Mouse (Mus musculus): ENCODE data around the gene Lrpap1. TPM values are rescaled to one million over a fixed set of nuclear protein-coding genes. Genes with fewer than 3 reads are reported as not detected.

Gene Lrpap1
- polyA plus RNA-seq, 1 experiment from 2014 or later, result 158 TPM

DNA sequence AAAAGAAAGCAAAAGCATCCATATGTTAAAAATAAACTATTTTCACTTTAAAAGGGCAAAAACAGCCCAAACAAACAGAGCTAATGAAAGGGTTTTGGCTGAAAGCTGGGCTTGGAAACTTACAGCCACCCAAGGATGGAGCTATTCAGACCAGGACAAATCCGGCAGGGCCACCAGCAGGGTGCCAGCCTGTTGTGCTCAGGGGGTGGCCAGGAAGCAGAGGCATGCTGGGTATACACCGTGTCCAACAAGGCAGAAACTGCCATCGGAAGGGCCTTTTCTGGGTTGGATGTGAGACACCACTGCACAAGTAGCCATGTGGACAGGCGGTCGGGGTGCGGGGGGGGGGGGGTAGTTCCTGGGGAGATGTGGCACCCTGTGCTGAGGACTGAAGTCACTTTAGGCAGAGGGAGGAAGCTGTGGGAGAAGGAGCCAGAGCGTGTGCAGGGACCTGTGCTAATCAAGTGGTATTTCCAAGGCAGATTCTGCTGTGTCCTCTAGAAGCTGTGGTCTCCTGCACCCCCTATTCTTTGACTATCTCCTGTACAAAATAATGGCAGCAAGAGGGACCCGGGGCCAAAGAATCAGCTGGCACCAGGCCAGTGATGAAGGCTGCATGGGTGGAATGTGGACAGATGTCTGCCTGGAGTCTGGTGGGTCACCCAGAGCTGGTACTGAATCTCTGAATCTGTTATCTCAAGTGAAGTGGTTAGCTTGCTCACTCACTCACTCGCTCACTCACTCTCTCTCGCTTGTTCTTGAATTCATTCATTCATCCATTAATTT lies 38.1 kb upstream of the Lrpap1 start:
- H3K27ac ChIP-seq (replicated peaks; ENCODE audit: low read depth, low read length), result no peak overlapping the region
- no peak overlapping the region for H3K4me2 ChIP-seq (ENCODE audit: low read depth, low read length)
- ATAC-seq (ENCODE audit: low read depth) (no peak), DNase-seq (ENCODE audit: low spot score) (no peak)
- no peaks in the 10 kb centered on the region for H3K36me3 ChIP-seq (ENCODE audit: control insufficient read depth, insufficient read depth, low read length)
- peaks cover 11% of the 10 kb centered on the region for H3K4me1 ChIP-seq (ENCODE audit: control insufficient read depth, insufficient read depth, low read length)
- 58% methylated on average over 10 of the region's 10 CpGs for WGBS
- no peak overlapping the region for H3K9ac ChIP-seq (ENCODE audit: low read depth, low read length)
- no peaks in the 10 kb centered on the region for H3K27me3 ChIP-seq (replicated peaks; ENCODE audit: control insufficient read depth, insufficient read depth, low read length)
- H3K9me3 ChIP-seq (ENCODE audit: control insufficient read depth, low read length), result no peaks in the 10 kb centered on the region
- H3K4me3 ChIP-seq (ENCODE audit: low read depth, low read length), result no peak overlapping the region

DNA sequence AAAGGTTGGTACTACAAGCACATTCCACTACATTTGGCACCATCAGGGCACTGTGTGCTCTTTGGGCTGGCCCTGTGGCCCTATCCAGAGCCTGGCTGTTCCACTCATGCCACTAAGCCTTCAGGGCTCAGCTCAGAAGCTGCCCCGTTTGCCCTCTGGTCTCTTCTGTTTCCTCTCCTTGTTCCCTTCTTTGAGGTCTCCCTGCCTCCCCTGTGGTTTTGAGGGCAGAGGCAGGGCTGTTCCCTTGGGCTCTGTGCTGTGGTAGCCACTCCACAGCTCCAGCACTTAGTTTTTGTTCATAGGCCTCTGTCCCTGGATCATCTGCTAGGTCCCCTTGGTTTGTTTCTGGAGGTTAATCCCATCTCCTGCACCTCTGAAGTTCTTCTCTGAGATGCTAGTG lies 37.3 kb upstream of the Lrpap1 start:
- Histone ChIP-seq H3K4me3 (ENCODE audit: low read depth, low read length) (no peak overlapping the region), H3K4me1 (ENCODE audit: control insufficient read depth, insufficient read depth, low read length) (peaks cover 16% of the 10 kb centered on the region), H3K36me3 (ENCODE audit: control insufficient read depth, insufficient read depth, low read length) (no peaks in the 10 kb centered on the region), H3K27me3 (replicated peaks; ENCODE audit: control insufficient read depth, insufficient read depth, low read length) (no peaks in the 10 kb centered on the region), H3K9me3 (ENCODE audit: control insufficient read depth, low read length) (no peaks in the 10 kb centered on the region), H3K4me2 (ENCODE audit: low read depth, low read length) (no peak overlapping the region), H3K27ac (replicated peaks; ENCODE audit: low read depth, low read length) (no peak overlapping the region), H3K9ac (ENCODE audit: low read depth, low read length) (no peak overlapping the region)
- ATAC-seq (ENCODE audit: low read depth) (no peak), DNase-seq (ENCODE audit: low spot score) (no peak)
- 29% methylated on average over 1 of the region's 1 CpGs for WGBS

DNA sequence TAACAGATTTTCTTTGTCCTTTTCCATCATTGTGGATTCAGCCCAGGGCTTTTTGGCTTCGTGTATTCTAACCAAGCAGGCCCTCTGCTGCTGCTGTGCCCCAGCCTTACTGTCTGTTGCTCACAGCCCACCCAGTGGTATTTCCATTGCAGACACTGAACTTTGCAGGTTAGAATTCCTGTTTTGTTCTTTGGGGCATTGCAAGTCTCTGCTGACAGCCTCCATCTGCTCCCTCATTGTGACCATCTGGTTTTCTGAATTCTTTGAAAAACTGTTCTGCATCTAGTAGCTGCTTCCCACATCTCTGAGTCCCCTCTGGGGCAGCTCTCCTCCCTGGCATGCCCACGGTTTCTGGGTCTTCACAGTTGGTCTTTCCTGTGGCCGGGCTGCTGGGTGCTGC lies 35.8 kb upstream of the Lrpap1 start:
- Histone ChIP-seq H3K4me2 (ENCODE audit: low read depth, low read length) (no peak overlapping the region), H3K27ac (replicated peaks; ENCODE audit: low read depth, low read length) (no peak overlapping the region), H3K27me3 (replicated peaks; ENCODE audit: control insufficient read depth, insufficient read depth, low read length) (no peaks in the 10 kb centered on the region), H3K9me3 (ENCODE audit: control insufficient read depth, low read length) (no peaks in the 10 kb centered on the region), H3K36me3 (ENCODE audit: control insufficient read depth, insufficient read depth, low read length) (no peaks in the 10 kb centered on the region), H3K9ac (ENCODE audit: low read depth, low read length) (no peak overlapping the region), H3K4me1 (ENCODE audit: control insufficient read depth, insufficient read depth, low read length) (peaks cover 17% of the 10 kb centered on the region), H3K4me3 (ENCODE audit: low read depth, low read length) (no peak overlapping the region)
- 34% methylated on average over 3 of the region's 3 CpGs for WGBS
- DNase-seq (ENCODE audit: low spot score), result peak; percentile 26
- ATAC-seq (ENCODE audit: low read depth), result no peak

DNA sequence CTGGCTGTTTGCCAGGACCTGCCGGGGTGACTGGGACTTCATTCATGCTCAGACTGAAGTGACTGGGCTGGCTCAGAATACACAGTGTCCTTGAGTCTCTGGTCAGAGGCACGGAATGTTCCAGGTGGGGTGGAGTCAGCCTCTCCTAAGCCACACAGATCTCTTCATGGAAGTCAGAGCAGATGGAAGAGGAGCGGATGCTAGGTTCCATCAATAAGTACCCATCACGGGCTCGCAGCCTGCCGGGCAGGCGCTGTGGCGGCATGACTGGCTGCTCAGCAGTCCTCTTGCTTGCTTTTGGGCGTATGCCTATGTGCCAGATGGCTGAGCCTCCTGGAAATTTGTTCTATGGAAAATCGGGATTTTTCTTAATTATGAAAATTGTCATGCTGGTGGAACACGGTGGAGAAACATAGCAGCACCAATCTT lies 32.6 kb upstream of the Lrpap1 start:
- H3K27ac ChIP-seq (replicated peaks; ENCODE audit: low read depth, low read length), result no peak overlapping the region
- H3K9ac ChIP-seq (ENCODE audit: low read depth, low read length), result no peak overlapping the region
- H3K4me3 ChIP-seq (ENCODE audit: low read depth, low read length), result no peak overlapping the region
- WGBS, result 78% methylated on average over 11 of the region's 11 CpGs
- ATAC-seq (ENCODE audit: low read depth), result no peak
- no peak for DNase-seq (ENCODE audit: low spot score)
- H3K36me3 ChIP-seq (ENCODE audit: control insufficient read depth, insufficient read depth, low read length), result no peaks in the 10 kb centered on the region
- H3K27me3 ChIP-seq (replicated peaks; ENCODE audit: control insufficient read depth, insufficient read depth, low read length), result no peaks in the 10 kb centered on the region
- peaks cover 17% of the 10 kb centered on the region for H3K4me1 ChIP-seq (ENCODE audit: control insufficient read depth, insufficient read depth, low read length)
- no peaks in the 10 kb centered on the region for H3K9me3 ChIP-seq (ENCODE audit: control insufficient read depth, low read length)
- no peak overlapping the region for H3K4me2 ChIP-seq (ENCODE audit: low read depth, low read length)

DNA sequence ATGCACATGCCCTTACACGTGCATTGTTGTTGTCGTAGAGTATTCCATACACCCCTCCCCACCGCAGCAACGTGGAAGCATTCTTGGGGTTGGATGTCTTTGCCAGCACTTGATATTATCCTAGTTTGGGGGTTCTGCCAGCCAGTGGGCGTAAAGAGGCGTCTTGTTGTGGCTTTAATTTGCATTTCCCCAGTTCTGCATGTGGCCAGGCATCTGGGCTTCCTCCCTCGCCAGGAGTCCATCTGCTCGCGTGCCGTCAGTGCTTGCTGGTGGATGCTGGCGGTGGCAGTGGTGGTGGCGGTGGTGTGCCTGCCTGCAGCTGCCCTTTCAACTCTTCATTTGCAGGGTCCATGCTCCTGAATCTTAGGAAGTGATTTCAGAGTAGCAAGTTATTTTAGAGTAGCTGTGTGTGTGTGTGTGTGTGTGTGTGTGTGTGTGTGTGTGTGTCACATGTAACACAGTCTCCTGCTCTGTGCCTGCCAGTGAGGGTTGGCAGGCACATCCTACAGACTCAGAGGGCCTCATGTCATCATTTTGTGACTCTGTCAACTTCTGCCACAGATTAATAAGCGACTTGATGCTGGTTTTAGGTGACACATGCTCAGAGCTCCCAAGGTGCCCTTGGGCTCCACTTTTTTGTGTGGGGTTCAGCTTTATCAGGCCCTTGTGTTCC lies 32.1 kb upstream of the Lrpap1 start:
- DNase-seq (ENCODE audit: low spot score), result peak; percentile 33
- Histone ChIP-seq H3K4me3 (ENCODE audit: low read depth, low read length) (no peak overlapping the region), H3K4me2 (ENCODE audit: low read depth, low read length) (no peak overlapping the region), H3K27me3 (replicated peaks; ENCODE audit: control insufficient read depth, insufficient read depth, low read length) (no peaks in the 10 kb centered on the region), H3K9ac (ENCODE audit: low read depth, low read length) (no peak overlapping the region), H3K9me3 (ENCODE audit: control insufficient read depth, low read length) (no peaks in the 10 kb centered on the region), H3K36me3 (ENCODE audit: control insufficient read depth, insufficient read depth, low read length) (no peaks in the 10 kb centered on the region), H3K4me1 (ENCODE audit: control insufficient read depth, insufficient read depth, low read length) (peaks cover 12% of the 10 kb centered on the region), H3K27ac (replicated peaks; ENCODE audit: low read depth, low read length) (no peak overlapping the region)
- WGBS, result 53% methylated on average over 13 of the region's 13 CpGs
- ATAC-seq (ENCODE audit: low read depth), result no peak

DNA sequence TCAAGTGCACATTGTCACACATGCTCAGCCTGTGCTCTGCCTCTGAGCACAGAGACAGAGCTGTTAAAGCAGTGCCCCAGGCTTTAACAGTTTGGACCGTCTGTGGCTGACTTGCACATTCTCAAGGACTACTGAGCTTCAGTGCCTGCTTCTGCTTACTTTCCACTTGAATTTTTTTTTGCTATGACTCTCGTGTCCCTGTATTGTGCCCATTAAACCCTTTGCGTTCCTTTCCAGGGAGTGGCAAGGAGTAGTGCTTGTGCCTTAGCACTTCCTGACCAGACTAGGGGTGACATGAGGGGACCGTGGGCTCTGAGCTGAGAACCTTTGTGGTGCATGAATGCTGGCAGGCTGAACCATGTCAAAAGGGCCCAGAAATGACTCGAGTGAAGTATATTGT lies 30.3 kb upstream of the Lrpap1 start:
- Histone ChIP-seq H3K4me3 (ENCODE audit: low read depth, low read length) (no peak overlapping the region), H3K4me1 (ENCODE audit: control insufficient read depth, insufficient read depth, low read length) (peaks cover 5% of the 10 kb centered on the region; the same call in 1 of the 2 replicates), H3K9ac (ENCODE audit: low read depth, low read length) (no peak overlapping the region), H3K36me3 (ENCODE audit: control insufficient read depth, insufficient read depth, low read length) (no peaks in the 10 kb centered on the region), H3K27ac (replicated peaks; ENCODE audit: low read depth, low read length) (no peak overlapping the region), H3K27me3 (replicated peaks; ENCODE audit: control insufficient read depth, insufficient read depth, low read length) (no peaks in the 10 kb centered on the region), H3K9me3 (ENCODE audit: control insufficient read depth, low read length) (no peaks in the 10 kb centered on the region), H3K4me2 (ENCODE audit: low read depth, low read length) (no peak overlapping the region)
- no peak for DNase-seq (ENCODE audit: low spot score)
- 66% methylated on average over 5 of the region's 5 CpGs for WGBS
- ATAC-seq (ENCODE audit: low read depth), result no peak

DNA sequence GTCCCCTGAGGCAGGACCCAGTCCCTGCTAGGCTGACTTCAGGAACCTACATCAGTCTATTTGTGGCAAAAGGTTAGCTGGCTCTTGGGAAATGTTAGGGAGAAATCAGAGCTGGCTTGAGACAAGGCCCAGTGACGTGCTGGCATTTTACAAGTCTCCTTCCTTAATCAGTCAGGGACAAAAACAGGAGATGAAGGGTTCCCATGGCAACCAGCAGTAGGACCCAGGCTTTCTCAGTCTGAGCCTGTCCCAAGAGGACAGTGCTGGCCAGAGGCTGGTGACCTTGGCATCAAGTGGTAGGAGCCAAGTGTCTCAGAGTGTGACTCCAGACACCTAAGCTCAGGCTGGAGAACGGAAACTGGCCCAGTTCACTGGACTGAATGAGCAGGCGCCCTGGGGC lies 28.7 kb upstream of the Lrpap1 start:
- Histone ChIP-seq H3K4me1 (ENCODE audit: control insufficient read depth, insufficient read depth, low read length) (peaks cover 5% of the 10 kb centered on the region; the same call in 1 of the 2 replicates), H3K27ac (replicated peaks; ENCODE audit: low read depth, low read length) (no peak overlapping the region), H3K27me3 (replicated peaks; ENCODE audit: control insufficient read depth, insufficient read depth, low read length) (no peaks in the 10 kb centered on the region), H3K4me3 (ENCODE audit: low read depth, low read length) (no peak overlapping the region), H3K9me3 (ENCODE audit: control insufficient read depth, low read length) (no peaks in the 10 kb centered on the region), H3K4me2 (ENCODE audit: low read depth, low read length) (no peak overlapping the region), H3K9ac (ENCODE audit: low read depth, low read length) (no peak overlapping the region), H3K36me3 (ENCODE audit: control insufficient read depth, insufficient read depth, low read length) (no peaks in the 10 kb centered on the region)
- no peak for ATAC-seq (ENCODE audit: low read depth)
- DNase-seq (ENCODE audit: low spot score), result no peak
- 73% methylated on average over 3 of the region's 3 CpGs for WGBS

DNA sequence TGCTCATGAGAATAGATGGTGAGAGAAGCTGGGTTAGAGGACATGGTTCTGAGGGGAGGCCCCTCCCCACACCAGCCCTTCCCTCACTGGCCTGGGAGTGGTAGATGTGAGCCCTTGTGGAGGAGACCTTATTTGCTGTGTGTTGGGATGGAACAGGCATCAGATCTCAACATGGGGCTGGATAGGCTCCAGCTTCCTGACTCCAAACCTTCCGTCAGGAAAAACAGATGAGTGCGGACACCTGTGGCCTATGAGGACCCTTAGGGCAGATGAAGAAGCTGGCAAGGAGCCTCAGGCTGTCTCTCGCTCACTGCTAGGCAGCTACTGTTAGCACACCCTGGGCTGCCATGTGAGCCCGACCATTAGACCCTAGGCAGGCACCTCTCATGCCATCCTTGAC lies 27.9 kb upstream of the Lrpap1 start:
- H3K27me3 ChIP-seq (replicated peaks; ENCODE audit: control insufficient read depth, insufficient read depth, low read length), result no peaks in the 10 kb centered on the region
- WGBS, result 70% methylated on average over 3 of the region's 4 CpGs
- H3K4me1 ChIP-seq (ENCODE audit: control insufficient read depth, insufficient read depth, low read length), result peaks cover 5% of the 10 kb centered on the region; the same call in 1 of the 2 replicates
- H3K9me3 ChIP-seq (ENCODE audit: control insufficient read depth, low read length), result no peaks in the 10 kb centered on the region
- no peak overlapping the region for H3K4me2 ChIP-seq (ENCODE audit: low read depth, low read length)
- no peaks in the 10 kb centered on the region for H3K36me3 ChIP-seq (ENCODE audit: control insufficient read depth, insufficient read depth, low read length)
- H3K4me3 ChIP-seq (ENCODE audit: low read depth, low read length), result no peak overlapping the region
- ATAC-seq (ENCODE audit: low read depth) (no peak), DNase-seq (ENCODE audit: low spot score) (no peak)
- H3K27ac ChIP-seq (replicated peaks; ENCODE audit: low read depth, low read length), result no peak overlapping the region
- H3K9ac ChIP-seq (ENCODE audit: low read depth, low read length), result no peak overlapping the region
